Mouse (Mus musculus): Measurements from ENCODE around the gene Ip6k2. TPM values are rescaled to one million over a fixed set of nuclear protein-coding genes. Genes with fewer than 3 reads are reported as not detected.
A peak's percentile ranks its signal among the peaks of the same experiment; 100 is the strongest.

Ip6k2 gene
- polyA plus RNA-seq, 1 experiment from 2014 or later, result 28.8 TPM

DNA sequence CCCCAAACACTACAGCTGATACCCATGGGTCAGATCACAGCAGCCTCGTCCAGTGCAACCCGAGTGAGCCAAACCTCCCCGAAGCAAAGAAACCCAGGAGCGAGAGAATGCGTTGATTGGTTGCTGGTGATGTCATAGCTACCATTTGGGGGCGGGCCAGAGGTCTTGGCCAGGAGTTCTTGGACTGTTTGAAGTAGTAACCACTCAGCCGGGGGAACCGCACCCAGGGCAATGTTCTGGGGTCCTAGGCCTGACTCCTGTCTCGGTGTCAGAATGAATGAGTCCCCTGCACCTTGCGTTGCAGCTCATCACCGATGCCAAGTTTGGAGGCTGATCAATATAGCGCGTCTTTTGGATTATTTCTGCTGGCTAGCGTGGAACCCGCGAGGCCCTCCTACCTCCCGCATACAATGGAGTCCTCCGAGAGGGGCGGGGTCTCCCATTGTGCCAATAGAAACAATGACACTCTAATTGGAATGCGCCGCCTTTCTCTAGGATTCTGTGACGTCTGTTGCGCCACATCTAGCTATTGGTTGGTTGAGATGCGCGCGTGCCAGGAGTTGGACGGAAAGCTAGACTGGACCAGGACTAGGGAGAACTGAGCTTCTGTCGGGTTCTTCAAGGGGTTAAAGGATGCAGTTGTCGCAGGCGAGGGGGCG, 41.3 kb downstream of the Ip6k2 start:
- WGBS, result 2% methylated on average over 31 of the region's 31 CpGs
- Histone ChIP-seq H3K27me3 (peaks cover 82% of the 10 kb centered on the region), H3K9me3 (replicated peaks) (no peaks in the 10 kb centered on the region), H3K9ac (no peak overlapping the region), H3K4me1 (replicated peaks) (peaks cover 20% of the 10 kb centered on the region), H3K36me3 (no peaks in the 10 kb centered on the region), H3K27ac (no peak overlapping the region), H3K4me3 (no peak overlapping the region; the same call in 1 of the 2 replicates), H3K4me2 (no peak overlapping the region)
- ATAC-seq (replicated peaks; ENCODE audit: insufficient number of reproducible peaks, insufficient read depth, low FRiP score, low read depth), result no peak; the same call in 1 of the 2 replicates

DNA sequence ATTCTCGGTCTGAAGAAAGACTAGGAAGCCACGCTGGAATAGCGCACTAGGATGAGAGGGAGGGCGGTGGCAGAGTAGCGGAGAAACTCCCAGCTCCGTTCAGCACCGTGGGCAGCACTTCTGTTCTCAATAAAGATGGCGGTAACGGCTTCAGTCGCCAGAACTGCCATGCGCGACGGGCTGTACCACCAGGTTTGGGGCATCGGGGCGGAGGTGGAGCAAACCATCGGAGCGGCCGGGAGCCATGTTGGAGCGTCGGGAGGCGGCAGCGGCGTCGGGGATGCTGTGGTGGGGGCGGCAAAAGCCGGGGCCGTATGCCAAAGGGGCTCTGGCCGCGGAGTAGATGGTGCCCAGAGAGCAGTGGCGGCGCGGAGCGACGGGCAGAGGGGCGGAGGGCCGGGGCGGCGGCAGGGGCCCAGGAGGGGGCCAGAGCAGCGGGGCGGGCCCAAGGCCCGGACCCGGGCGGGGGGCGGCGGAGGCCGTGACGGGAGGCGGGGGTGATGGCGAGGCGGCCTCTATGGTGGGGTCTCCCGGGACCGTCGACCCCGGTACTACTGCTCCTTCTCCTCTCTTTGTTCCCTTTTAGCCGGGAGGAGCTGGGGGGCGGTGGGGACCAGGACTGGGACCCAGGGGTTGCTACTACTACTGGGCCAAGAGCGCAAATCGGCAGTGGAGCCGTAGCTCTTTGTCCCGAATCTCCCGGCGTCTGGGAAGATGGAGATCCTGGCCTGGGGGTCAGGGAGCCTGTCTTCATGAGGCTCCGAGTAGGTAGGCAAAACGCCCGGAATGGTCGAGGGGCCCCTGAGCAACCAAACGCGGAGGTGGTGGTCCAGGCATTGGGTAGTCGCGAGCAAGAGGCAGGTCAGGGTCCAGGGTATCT, 42.5 kb downstream of the Ip6k2 start, which contains the start of gene Celsr3:
TSS of gene Celsr3 (plus strand) at position 501 of the 880 bp plus-strand sequence.
- peak within 1 kb of the TSS; percentile 81 for H3K4me2 ChIP-seq
- WGBS, result 2% methylated on average over 64 of the region's 70 CpGs
- peak within 1 kb of the TSS; percentile 45 for H3K4me3 ChIP-seq
- no peak within 1 kb of the TSS for H3K27ac ChIP-seq
- H3K36me3 ChIP-seq, result no peaks in the 10 kb centered on the region
- peaks cover 93% of the 10 kb centered on the region for H3K27me3 ChIP-seq
- H3K9ac ChIP-seq, result no peak within 1 kb of the TSS
- ATAC-seq (replicated peaks; ENCODE audit: insufficient number of reproducible peaks, insufficient read depth, low FRiP score, low read depth), result 0 out of 2 replicates have a peak, but pooled peaks have one; percentile 28
- H3K9me3 ChIP-seq (replicated peaks), result no peaks in the 10 kb centered on the region
- H3K4me1 ChIP-seq (replicated peaks), result peaks cover 20% of the 10 kb centered on the region

DNA sequence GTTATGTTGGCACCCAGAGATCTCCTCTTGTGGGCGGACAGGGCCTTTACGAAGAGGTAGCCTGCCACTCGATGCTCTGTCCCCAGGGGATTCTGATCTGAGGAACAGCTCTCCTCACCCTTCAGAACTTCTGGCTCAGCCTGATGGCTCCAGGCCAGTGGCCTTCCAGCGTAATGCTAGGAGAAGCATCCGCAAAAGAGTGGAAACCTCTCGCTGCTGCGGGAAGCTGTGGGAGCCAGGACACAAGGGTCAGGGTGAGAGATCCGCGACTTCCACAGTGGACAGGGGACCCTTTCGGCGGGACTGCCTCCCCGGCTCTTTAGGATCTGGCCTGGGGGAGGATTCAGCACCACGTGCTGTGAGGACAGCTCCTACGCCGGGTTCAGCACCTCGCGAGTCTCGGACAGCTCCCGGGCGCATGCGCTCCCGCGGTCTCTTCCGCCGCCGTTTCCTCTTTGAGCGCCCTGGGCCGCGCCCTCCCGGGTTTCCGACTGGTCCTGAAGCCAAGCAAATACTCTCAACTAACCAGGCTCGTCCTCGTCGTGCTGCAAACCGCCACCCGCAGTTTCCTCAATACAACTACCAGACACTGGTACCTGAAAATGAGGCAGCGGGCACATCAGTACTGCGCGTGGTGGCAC, 43.2 kb downstream of the Ip6k2 start:
- Histone ChIP-seq H3K4me3 (peak overlapping the region; percentile 45), H3K27ac (no peak overlapping the region), H3K4me1 (replicated peaks) (peaks cover 26% of the 10 kb centered on the region), H3K9me3 (replicated peaks) (no peaks in the 10 kb centered on the region), H3K27me3 (peaks cover 98% of the 10 kb centered on the region), H3K4me2 (peak overlapping the region; percentile 81), H3K9ac (no peak overlapping the region), H3K36me3 (no peaks in the 10 kb centered on the region)
- 2% methylated on average over 39 of the region's 39 CpGs for WGBS
- ATAC-seq (replicated peaks; ENCODE audit: insufficient number of reproducible peaks, insufficient read depth, low FRiP score, low read depth), result no peak; the same call in 1 of the 2 replicates

DNA sequence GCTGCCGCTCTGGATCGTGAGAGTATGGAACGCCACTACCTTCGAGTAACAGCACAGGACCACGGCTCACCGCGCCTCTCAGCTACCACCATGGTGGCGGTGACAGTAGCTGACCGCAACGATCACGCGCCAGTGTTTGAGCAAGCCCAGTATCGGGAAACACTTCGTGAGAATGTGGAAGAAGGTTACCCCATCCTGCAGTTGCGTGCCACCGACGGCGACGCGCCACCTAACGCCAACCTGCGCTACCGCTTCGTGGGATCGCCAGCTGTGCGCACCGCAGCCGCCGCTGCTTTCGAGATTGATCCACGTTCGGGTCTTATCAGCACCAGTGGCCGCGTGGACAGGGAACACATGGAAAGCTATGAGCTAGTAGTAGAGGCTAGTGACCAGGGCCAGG, 43.9 kb downstream of the Ip6k2 start:
- Histone ChIP-seq H3K36me3 (no peaks in the 10 kb centered on the region), H3K4me1 (replicated peaks) (peaks cover 32% of the 10 kb centered on the region), H3K9me3 (replicated peaks) (no peaks in the 10 kb centered on the region), H3K4me2 (peak overlapping the region; percentile 81), H3K27me3 (peaks cover 98% of the 10 kb centered on the region), H3K4me3 (peak overlapping the region; percentile 45), H3K9ac (no peak overlapping the region), H3K27ac (no peak overlapping the region)
- 12% methylated on average over 34 of the region's 34 CpGs for WGBS
- no peak for ATAC-seq (replicated peaks; ENCODE audit: insufficient number of reproducible peaks, insufficient read depth, low FRiP score, low read depth)

DNA sequence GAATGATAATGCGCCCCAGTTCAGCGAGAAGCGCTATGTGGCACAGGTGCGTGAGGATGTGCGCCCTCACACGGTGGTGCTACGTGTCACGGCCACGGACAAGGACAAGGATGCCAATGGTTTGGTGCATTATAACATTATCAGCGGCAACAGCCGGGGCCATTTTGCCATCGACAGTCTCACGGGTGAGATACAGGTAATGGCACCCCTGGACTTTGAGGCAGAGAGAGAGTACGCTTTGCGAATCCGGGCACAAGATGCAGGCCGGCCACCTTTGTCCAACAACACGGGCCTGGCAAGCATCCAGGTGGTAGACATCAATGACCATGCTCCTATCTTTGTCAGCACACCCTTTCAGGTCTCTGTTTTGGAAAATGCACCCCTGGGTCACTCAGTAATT, 44.3 kb downstream of the Ip6k2 start:
- 60% methylated on average over 18 of the region's 18 CpGs for WGBS
- no peaks in the 10 kb centered on the region for H3K36me3 ChIP-seq
- H3K9ac ChIP-seq, result no peak overlapping the region
- peaks cover 98% of the 10 kb centered on the region for H3K27me3 ChIP-seq
- no peaks in the 10 kb centered on the region for H3K9me3 ChIP-seq (replicated peaks)
- peak overlapping the region; percentile 45; the same call in 1 of the 2 replicates for H3K4me3 ChIP-seq
- H3K27ac ChIP-seq, result no peak overlapping the region
- ATAC-seq (replicated peaks; ENCODE audit: insufficient number of reproducible peaks, insufficient read depth, low FRiP score, low read depth), result no peak
- H3K4me2 ChIP-seq, result peak overlapping the region; percentile 81
- H3K4me1 ChIP-seq (replicated peaks), result peaks cover 37% of the 10 kb centered on the region

DNA sequence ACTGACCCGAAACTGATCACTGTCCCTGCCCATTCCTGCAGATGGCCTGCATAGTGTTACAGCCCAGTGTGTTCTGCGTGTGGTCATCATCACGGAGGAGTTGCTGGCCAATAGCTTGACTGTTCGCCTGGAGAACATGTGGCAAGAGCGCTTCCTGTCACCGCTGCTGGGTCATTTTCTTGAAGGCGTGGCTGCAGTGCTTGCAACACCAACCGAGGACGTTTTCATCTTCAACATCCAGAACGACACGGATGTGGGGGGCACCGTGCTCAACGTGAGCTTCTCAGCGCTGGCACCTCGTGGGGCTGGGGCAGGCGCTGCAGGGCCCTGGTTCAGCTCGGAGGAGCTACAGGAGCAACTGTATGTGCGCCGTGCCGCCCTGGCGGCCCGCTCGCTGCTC, 48.0 kb downstream of the Ip6k2 start:
- no peak for ATAC-seq (replicated peaks; ENCODE audit: insufficient number of reproducible peaks, insufficient read depth, low FRiP score, low read depth)
- H3K4me1 ChIP-seq (replicated peaks), result peaks cover 28% of the 10 kb centered on the region
- WGBS, result 4% methylated on average over 23 of the region's 23 CpGs
- H3K27ac ChIP-seq, result no peak overlapping the region
- H3K9ac ChIP-seq, result 0 out of 2 replicates have a peak overlapping the region, but pooled peaks have one; percentile 2
- peak overlapping the region; percentile 97 for H3K4me2 ChIP-seq
- H3K36me3 ChIP-seq, result no peaks in the 10 kb centered on the region
- peak overlapping the region; percentile 54 for H3K4me3 ChIP-seq
- H3K9me3 ChIP-seq (replicated peaks), result no peaks in the 10 kb centered on the region
- H3K27me3 ChIP-seq, result peaks cover 82% of the 10 kb centered on the region

DNA sequence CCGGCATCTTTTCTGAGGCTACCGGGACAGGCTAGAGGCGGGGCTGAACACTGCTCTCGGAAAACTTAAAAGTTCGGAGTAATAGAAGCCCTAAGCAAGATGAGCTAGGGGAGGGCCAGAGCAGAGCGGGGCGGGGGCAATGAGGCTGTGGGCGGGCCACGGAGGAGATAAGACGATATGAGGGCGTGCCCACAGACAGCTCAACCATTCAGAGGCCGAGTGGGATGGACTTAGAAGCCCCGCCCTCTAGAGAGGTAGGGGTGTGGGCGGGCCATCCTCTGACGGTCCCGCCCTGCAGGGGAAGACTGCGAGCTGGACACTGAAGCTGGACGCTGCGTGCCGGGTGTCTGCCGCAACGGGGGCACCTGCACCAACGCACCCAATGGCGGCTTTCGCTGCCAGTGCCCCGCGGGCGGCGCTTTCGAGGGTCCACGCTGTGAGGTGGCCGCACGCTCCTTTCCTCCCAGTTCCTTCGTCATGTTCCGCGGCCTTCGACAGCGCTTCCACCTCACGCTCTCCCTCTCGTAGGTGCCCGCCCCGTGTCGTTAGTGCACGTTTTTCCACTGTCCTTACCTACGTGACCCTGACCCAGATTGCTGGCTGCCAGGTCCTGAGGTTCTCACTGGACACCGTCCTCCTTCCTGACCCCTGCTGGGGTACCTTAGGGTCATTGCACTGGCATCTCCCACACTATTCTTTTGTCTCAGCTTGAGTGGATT, 49.0 kb downstream of the Ip6k2 start:
- no peaks in the 10 kb centered on the region for H3K9me3 ChIP-seq (replicated peaks)
- H3K36me3 ChIP-seq, result no peaks in the 10 kb centered on the region
- ATAC-seq (replicated peaks; ENCODE audit: insufficient number of reproducible peaks, insufficient read depth, low FRiP score, low read depth), result peak; percentile 98
- H3K4me1 ChIP-seq (replicated peaks), result peaks cover 20% of the 10 kb centered on the region
- peak overlapping the region; percentile 42; the same call in 1 of the 2 replicates for H3K9ac ChIP-seq
- WGBS, result 4% methylated on average over 46 of the region's 46 CpGs
- H3K27me3 ChIP-seq, result peaks cover 76% of the 10 kb centered on the region
- peak overlapping the region; percentile 97 for H3K4me2 ChIP-seq
- H3K4me3 ChIP-seq, result peak overlapping the region; percentile 54
- no peak overlapping the region for H3K27ac ChIP-seq

DNA sequence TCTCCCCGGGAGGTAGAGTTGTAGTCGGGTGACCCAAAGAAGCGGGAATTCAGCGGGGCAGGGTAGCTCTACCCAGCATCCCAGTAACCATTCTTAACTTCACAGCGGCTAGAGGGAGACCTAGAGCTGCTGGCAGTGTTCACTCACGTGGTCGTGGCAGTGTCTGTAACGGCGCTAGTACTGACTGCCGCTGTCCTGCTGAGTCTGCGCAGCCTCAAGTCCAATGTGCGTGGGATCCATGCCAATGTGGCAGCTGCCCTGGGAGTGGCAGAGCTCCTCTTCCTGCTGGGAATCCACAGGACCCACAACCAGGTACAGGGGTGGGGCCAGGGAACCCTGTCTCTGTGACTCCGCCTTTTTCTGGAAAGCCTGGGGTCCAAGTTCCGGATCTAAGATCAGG, 59.4 kb downstream of the Ip6k2 start:
- ATAC-seq (replicated peaks; ENCODE audit: insufficient number of reproducible peaks, insufficient read depth, low FRiP score, low read depth), result no peak; the same call in 1 of the 2 replicates
- H3K4me1 ChIP-seq (replicated peaks), result peaks cover 6% of the 10 kb centered on the region
- H3K27ac ChIP-seq, result no peak overlapping the region
- H3K4me3 ChIP-seq, result no peak overlapping the region
- peak overlapping the region; percentile 43 for H3K4me2 ChIP-seq
- peaks cover 37% of the 10 kb centered on the region for H3K27me3 ChIP-seq
- H3K9me3 ChIP-seq (replicated peaks), result no peaks in the 10 kb centered on the region
- no peak overlapping the region for H3K9ac ChIP-seq
- WGBS, result 11% methylated on average over 14 of the region's 14 CpGs
- no peaks in the 10 kb centered on the region for H3K36me3 ChIP-seq

DNA sequence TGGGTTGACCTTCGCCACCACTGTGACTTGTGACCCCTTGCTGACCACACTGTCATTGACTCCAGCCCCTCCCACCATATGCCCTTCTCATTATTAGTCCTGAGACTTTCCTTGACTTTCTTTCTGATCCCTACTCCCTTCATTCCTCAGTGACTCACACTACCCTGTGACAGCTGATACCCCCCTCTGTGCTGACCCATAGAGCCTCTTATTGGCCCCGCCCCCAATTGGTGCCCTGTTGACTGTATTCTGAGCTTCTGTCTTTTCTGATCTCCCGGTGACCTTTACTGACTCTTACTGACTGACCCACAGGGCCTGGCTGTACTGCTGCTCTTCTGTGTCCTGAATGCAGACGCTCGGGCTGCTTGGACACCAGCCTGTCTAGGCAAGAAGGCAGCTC, 61.8 kb downstream of the Ip6k2 start:
- H3K4me3 ChIP-seq, result no peak overlapping the region
- no peaks in the 10 kb centered on the region for H3K36me3 ChIP-seq
- 65% methylated on average over 5 of the region's 5 CpGs for WGBS
- peaks cover 6% of the 10 kb centered on the region for H3K4me1 ChIP-seq (replicated peaks)
- no peaks in the 10 kb centered on the region for H3K9me3 ChIP-seq (replicated peaks)
- no peak overlapping the region for H3K4me2 ChIP-seq
- peaks cover 35% of the 10 kb centered on the region for H3K27me3 ChIP-seq
- H3K9ac ChIP-seq, result no peak overlapping the region
- no peak overlapping the region for H3K27ac ChIP-seq
- no peak for ATAC-seq (replicated peaks; ENCODE audit: insufficient number of reproducible peaks, insufficient read depth, low FRiP score, low read depth)

DNA sequence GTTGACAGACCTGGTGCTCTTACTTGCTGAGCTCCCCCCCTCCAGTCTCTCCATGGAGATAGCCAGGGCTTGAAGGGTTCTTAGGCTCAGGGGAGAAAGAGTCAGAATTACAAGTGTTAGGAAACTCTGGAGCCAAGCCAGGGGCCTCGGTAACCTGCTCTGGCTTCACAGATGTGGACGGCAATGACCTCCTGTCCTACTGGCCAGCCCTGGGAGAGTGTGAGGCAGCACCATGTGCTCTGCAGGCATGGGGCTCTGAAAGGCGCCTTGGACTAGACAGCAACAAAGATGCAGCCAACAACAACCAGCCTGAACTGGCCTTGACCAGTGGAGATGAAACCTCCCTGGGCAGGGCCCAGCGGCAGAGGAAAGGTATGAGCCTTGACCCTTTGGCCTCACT, 63.8 kb downstream of the Ip6k2 start:
- H3K9me3 ChIP-seq (replicated peaks), result no peaks in the 10 kb centered on the region
- peaks cover 6% of the 10 kb centered on the region for H3K4me1 ChIP-seq (replicated peaks)
- no peak for ATAC-seq (replicated peaks; ENCODE audit: insufficient number of reproducible peaks, insufficient read depth, low FRiP score, low read depth)
- H3K4me2 ChIP-seq, result no peak overlapping the region
- H3K27me3 ChIP-seq, result peaks cover 28% of the 10 kb centered on the region
- H3K4me3 ChIP-seq, result no peak overlapping the region
- no peaks in the 10 kb centered on the region for H3K36me3 ChIP-seq
- H3K9ac ChIP-seq, result no peak overlapping the region
- no peak overlapping the region for H3K27ac ChIP-seq
- WGBS, result 72% methylated on average over 4 of the region's 4 CpGs

Data from heart, embryonic 15.5 days (tissue).